Mouse (Mus musculus) hindbrain, embryonic 11.5 days (tissue): Measurements from ENCODE around the gene Tspan12. TPM values are rescaled to one million over a fixed set of nuclear protein-coding genes. Genes with fewer than 3 reads are reported as not detected.

ENCODE experiments used
- polyA plus RNA-seq: library from polyadenylated mRNA; unstranded; fragments of >200 nt; fragmentation: Nextera tagmentation; extraction: Ambion mirVana; gene quantifications from 2 replicates; pipeline ENCODE4 v1.2.1, GENCODE M21; 2014

The Tspan12 gene
- polyA plus RNA-seq, 1 experiment from 2014 or later = 64.0 TPM

Other genes with a start within 250 kb of the Tspan12 start
- 46.1 and 52.0 TPM in 2 replicates for gene Ing3, start 97.1 kb upstream of the Tspan12 start, polyA plus RNA-seq
- gene Cped1, start 133.4 kb upstream of the Tspan12 start, polyA plus RNA-seq = 15.6 and 22.5 TPM in 2 replicates